2 mouse cellular contexts compared by ENCODE assay signal in the genomic region with DNA sequence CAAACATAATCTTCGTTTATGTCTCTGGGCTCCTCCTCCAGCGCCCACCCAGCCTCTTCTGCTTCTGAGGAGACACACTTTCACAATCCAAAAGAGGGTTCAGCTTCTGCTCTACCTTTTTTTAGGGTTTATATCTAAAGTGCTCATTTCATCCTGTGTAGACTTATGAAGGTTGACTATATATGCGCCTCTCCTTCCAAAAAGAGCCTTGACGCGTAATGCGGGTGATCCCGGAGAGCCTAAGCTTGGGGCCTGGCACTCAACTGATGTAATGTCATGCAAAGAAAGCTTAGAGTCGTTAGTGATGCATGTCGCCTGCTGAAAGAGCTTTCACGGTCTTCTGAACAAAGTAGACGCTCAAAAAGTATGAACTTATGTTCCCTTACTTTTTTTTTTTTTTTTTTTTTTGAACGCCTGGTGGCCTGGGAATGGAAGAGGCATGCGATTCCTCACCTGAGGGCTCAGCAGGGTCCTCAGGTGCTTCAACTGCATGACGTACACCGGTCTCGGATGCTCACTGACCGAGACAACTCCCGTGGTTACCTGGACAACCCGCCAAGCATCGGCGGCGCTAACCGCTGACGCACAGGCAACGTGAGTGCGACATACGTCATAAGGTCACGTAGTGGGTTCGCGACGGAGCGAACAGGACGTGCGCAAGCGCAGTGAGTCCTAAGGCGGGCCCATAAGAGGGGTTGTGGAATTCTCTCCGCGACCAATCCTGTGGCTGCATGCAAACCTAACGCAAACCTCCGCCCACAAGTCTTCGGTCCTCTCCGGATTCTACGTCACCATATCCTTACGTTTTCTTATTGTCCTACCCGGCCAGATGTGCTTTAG.
A peak's percentile ranks its signal among the peaks of the same experiment; 100 is the strongest.
TF ChIP-seq lines count a peak whose summit lies in the region.

Gene Ift172 (minus strand): TSS at position 596 of the 840 bp plus-strand sequence.

TF ChIP-seq in C2C12, 6 proteins besides CTCF, POLR2A, EP300 and RAD21 (continued from another document):
- no peak for TF ChIP-seq FOSL1 (IDR thresholded peaks at IDR 0.05; ENCODE audit: insufficient read depth, low read length, poor library complexity, severe bottlenecking)
TF ChIP-seq in C2C12: peak in this region for 1.

TF ChIP-seq in myocyte, 11 proteins besides CTCF, POLR2A, EP300 and RAD21 (continued from another document):
- TF ChIP-seq MYOD1 (IDR thresholded peaks at IDR 0.05; ENCODE audit: control insufficient read depth in 1 of 3, insufficient read length in 2 of 3, low read depth in 2 of 3) (peak in 1 of 3 experiments; percentile 4), SRF (IDR thresholded peaks at IDR 0.05; ENCODE audit: control insufficient read depth, insufficient read length, low read depth) (peak; percentile 76)
